Mouse (Mus musculus) T-helper 17 cell (primary cell): Measurements from ENCODE around the gene Mutyh.

Source experiments
- in situ Hi-C, 2 experiments: fragments of 300-600 bp; cut with MboI, MseI; formaldehyde crosslinking; loops; 1 replicate in 1 of 2; 2 replicates in 1 of 2; pipeline ENCODE4 v1.15.1; 2025; ENCODE audit warnings: high pct_unique_total_duplicates in 2 of 2

Gene Mutyh

GRCm38 (mm10) chr4:116807197-116808129, at the start of gene Mutyh, which contains the start of gene Toe1:
TSS of gene Mutyh (plus strand) at chr4:116807723.
TSS of gene Toe1 (minus strand) at chr4:116807640.
- in situ Hi-C loops: loop anchor here in 1 of 2 experiments (10.0 kb wide), 1 partner anchor 243 kb away; no protein-coding TSS in a partner anchor

GRCm38 (mm10) chr4:116761914-116762313, 45.6 kb upstream of the Mutyh start:
- in situ Hi-C loops: no loop called here

GRCm38 (mm10) chr4:116764001-116764400, 43.5 kb upstream of the Mutyh start:
- in situ Hi-C loops: no loop called here

GRCm38 (mm10) chr4:116768510-116768909, 39.0 kb upstream of the Mutyh start:
- in situ Hi-C loops: no loop called here

- in situ Hi-C loops: no loop called here
Measured at GRCm38 (mm10) chr4:116769060-116769459, 38.5 kb upstream of the Mutyh start.

- in situ Hi-C loops: loop anchor here in 1 of 2 experiments (10.0 kb wide), 1 partner anchor 822 kb away; no protein-coding TSS in a partner anchor
Measured at GRCm38 (mm10) chr4:116776391-116776790, 31.1 kb upstream of the Mutyh start.

GRCm38 (mm10) chr4:116777079-116777478, 30.4 kb upstream of the Mutyh start:
- in situ Hi-C loops: loop anchor here in 1 of 2 experiments (10.0 kb wide), 1 partner anchor 822 kb away; no protein-coding TSS in a partner anchor

GRCm38 (mm10) chr4:116780541-116780940, 27.0 kb upstream of the Mutyh start:
- in situ Hi-C loops: no loop called here

GRCm38 (mm10) chr4:116781366-116781765, 26.2 kb upstream of the Mutyh start:
- in situ Hi-C loops: no loop called here

GRCm38 (mm10) chr4:116782171-116782570, 25.4 kb upstream of the Mutyh start:
- in situ Hi-C loops: no loop called here

- in situ Hi-C loops: loop anchor here (5.0 kb wide), 1 partner anchor 69 kb away; no protein-coding TSS in a partner anchor
Measured at GRCm38 (mm10) chr4:116786587-116786986, 20.9 kb upstream of the Mutyh start.

- in situ Hi-C loops: loop anchor here (5.0 kb wide), 1 partner anchor 71 kb away; no protein-coding TSS in a partner anchor
Measured at GRCm38 (mm10) chr4:116787985-116788760, 19.4 kb upstream of the Mutyh start.

- in situ Hi-C loops: loop anchor here (5.0 kb wide), 1 partner anchor 72 kb away; no protein-coding TSS in a partner anchor
Measured at GRCm38 (mm10) chr4:116788956-116789355, 18.6 kb upstream of the Mutyh start.

- in situ Hi-C loops: no loop called here
Measured at GRCm38 (mm10) chr4:116792453-116792852, 15.1 kb upstream of the Mutyh start.

- in situ Hi-C loops: no loop called here
Measured at GRCm38 (mm10) chr4:116794273-116794672, 13.2 kb upstream of the Mutyh start.

- in situ Hi-C loops: no loop called here
Measured at GRCm38 (mm10) chr4:116796442-116797110, 10.9 kb upstream of the Mutyh start.

- in situ Hi-C loops: loop anchor here in 1 of 2 experiments (10.0 kb wide), 1 partner anchor 235 kb away; no protein-coding TSS in a partner anchor
Measured at GRCm38 (mm10) chr4:116799901-116800300, 7.6 kb upstream of the Mutyh start.

- in situ Hi-C loops: no loop called here
Measured at GRCm38 (mm10) chr4:116811012-116811411, 3.5 kb downstream of the Mutyh start.

GRCm38 (mm10) chr4:116815276-116815675, 7.8 kb downstream of the Mutyh start:
- in situ Hi-C loops: no loop called here

- in situ Hi-C loops: no loop called here
Measured at GRCm38 (mm10) chr4:116817486-116817885, 10.0 kb downstream of the Mutyh start.
